Mouse (Mus musculus): ENCODE measurements at regions not wholly inside any gene's neighbourhood (a gene's known extent, or its start where the extent isn't known, plus 50 kb on each side); places are given as distances from the start of the nearest gene placed in this dataset.

- Histone ChIP-seq H3K27me3 (replicated peaks; ENCODE audit: control insufficient read depth, insufficient read depth, low read length) (no peaks in the 10 kb centered on the region), H3K4me3 (ENCODE audit: low read depth, low read length) (no peak overlapping the region), H3K4me2 (replicated peaks; ENCODE audit: low read depth) (no peak overlapping the region), H3K9me3 (ENCODE audit: control insufficient read depth) (no peaks in the 10 kb centered on the region), H3K27ac (ENCODE audit: low read depth, low read length) (peak overlapping the region; percentile 85; the same call in 1 of the 2 replicates), H3K9ac (ENCODE audit: low read depth, low read length) (no peak overlapping the region), H3K4me1 (replicated peaks; ENCODE audit: control insufficient read depth, insufficient read depth, low read length) (0 out of 2 replicates have a peak, but pooled peaks cover 6% of the 10 kb centered on the region), H3K36me3 (ENCODE audit: control insufficient read depth, insufficient read depth) (no peaks in the 10 kb centered on the region)
- 50% methylated on average over 6 of the region's 6 CpGs for WGBS
- ATAC-seq, result no peak
- TF ChIP-seq CTCF (IDR thresholded peaks at IDR 0.05; ENCODE audit: low read depth), result no peak
Measured at GRCm38 (mm10) chr12:12789052-12789451, 152.7 kb downstream of the Mycn start.

DNA sequence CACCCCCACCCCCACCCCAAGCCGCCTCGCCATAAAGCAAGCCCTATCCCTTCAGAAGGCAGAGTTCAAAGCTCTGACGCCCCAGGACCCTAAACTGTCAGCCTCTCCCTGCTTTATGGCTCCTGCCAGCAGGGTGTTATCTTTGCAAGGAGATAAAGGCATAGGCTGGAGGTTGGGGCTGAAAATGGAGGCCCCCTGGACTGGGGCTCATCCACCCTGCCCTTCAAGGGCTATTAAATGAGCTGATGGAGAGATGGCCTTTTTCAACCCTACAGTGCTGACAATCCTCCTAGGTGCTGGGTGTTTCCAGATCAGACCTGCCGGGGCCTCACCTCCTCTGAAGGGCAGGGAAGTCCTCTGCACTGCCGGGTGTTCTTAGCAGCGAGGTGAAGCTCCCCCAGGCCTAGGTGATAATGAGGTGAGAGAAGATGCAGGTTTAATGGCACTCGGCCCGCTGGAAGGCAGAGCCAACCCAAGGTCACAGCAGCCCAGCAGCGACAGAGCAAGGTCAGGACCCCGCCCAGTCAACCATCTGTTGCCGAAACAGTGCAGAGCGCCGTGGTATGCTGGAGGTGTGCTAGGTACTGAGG lies 153.4 kb downstream of the Mycn start:
- 0 out of 2 replicates have a peak overlapping the region, but pooled peaks have one; percentile 1 for H3K4me3 ChIP-seq (ENCODE audit: low read depth, low read length)
- no peaks in the 10 kb centered on the region for H3K36me3 ChIP-seq (ENCODE audit: control insufficient read depth, insufficient read depth)
- ATAC-seq, result peak; percentile 95
- no peak overlapping the region for H3K9ac ChIP-seq (ENCODE audit: low read depth, low read length)
- peak overlapping the region; percentile 85 for H3K27ac ChIP-seq (ENCODE audit: low read depth, low read length)
- 0 out of 2 replicates have a peak, but pooled peaks cover 6% of the 10 kb centered on the region for H3K4me1 ChIP-seq (replicated peaks; ENCODE audit: control insufficient read depth, insufficient read depth, low read length)
- H3K4me2 ChIP-seq (replicated peaks; ENCODE audit: low read depth), result peak overlapping the region; percentile 55
- 31% methylated on average over 13 of the region's 13 CpGs for WGBS
- no peak for TF ChIP-seq CTCF (IDR thresholded peaks at IDR 0.05; ENCODE audit: low read depth)
- H3K9me3 ChIP-seq (ENCODE audit: control insufficient read depth), result no peaks in the 10 kb centered on the region
- no peaks in the 10 kb centered on the region for H3K27me3 ChIP-seq (replicated peaks; ENCODE audit: control insufficient read depth, insufficient read depth, low read length)

- no peaks in the 10 kb centered on the region for H3K27me3 ChIP-seq (replicated peaks; ENCODE audit: control insufficient read depth, insufficient read depth, low read length)
- H3K4me3 ChIP-seq (ENCODE audit: low read depth, low read length), result peak overlapping the region; percentile 1; the same call in 1 of the 2 replicates
- no peaks in the 10 kb centered on the region for H3K9me3 ChIP-seq (ENCODE audit: control insufficient read depth)
- H3K4me1 ChIP-seq (replicated peaks; ENCODE audit: control insufficient read depth, insufficient read depth, low read length), result 0 out of 2 replicates have a peak, but pooled peaks cover 3% of the 10 kb centered on the region
- no peaks in the 10 kb centered on the region for H3K36me3 ChIP-seq (ENCODE audit: control insufficient read depth, insufficient read depth)
- no peak for TF ChIP-seq CTCF (IDR thresholded peaks at IDR 0.05; ENCODE audit: low read depth)
- H3K4me2 ChIP-seq (replicated peaks; ENCODE audit: low read depth), result peak overlapping the region; percentile 55
- H3K9ac ChIP-seq (ENCODE audit: low read depth, low read length), result peak overlapping the region; percentile 11; the same call in 1 of the 2 replicates
- WGBS, result 8% methylated on average over 19 of the region's 19 CpGs
- ATAC-seq, result peak; percentile 63
- H3K27ac ChIP-seq (ENCODE audit: low read depth, low read length), result peak overlapping the region; percentile 85
Measured at GRCm38 (mm10) chr12:12787608-12788262, 154.0 kb downstream of the Mycn start.

DNA sequence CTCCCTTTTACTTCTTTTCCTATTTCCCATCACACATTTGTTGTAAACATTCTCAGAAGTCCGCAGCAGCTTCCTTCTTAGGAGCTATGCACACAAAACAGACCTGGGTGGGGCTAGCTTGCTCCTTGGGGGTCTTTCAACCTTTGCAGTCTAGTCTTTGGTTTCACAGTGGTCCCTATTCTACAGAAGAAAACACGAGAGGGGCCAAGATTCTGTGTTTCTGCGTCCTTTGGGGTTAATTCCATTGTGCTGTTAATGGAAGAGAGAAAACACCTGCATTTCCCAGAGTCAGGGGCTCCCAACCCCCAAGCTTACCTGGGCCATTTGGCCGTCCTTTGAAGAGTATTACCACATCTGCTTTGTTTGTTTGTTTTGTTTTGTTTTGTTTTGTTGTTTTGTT lies 154.6 kb downstream of the Mycn start:
- Histone ChIP-seq H3K27me3 (replicated peaks; ENCODE audit: control insufficient read depth, insufficient read depth, low read length) (no peaks in the 10 kb centered on the region), H3K36me3 (ENCODE audit: control insufficient read depth, insufficient read depth) (no peaks in the 10 kb centered on the region), H3K4me3 (ENCODE audit: low read depth, low read length) (no peak overlapping the region), H3K27ac (ENCODE audit: low read depth, low read length) (peak overlapping the region; percentile 85), H3K4me2 (replicated peaks; ENCODE audit: low read depth) (peak overlapping the region; percentile 55; the same call in 1 of the 2 replicates), H3K9ac (ENCODE audit: low read depth, low read length) (no peak overlapping the region), H3K4me1 (replicated peaks; ENCODE audit: control insufficient read depth, insufficient read depth, low read length) (no peaks in the 10 kb centered on the region), H3K9me3 (ENCODE audit: control insufficient read depth) (no peaks in the 10 kb centered on the region)
- ATAC-seq, result no peak
- WGBS, result 37% methylated on average over 4 of the region's 4 CpGs
- no peak for TF ChIP-seq CTCF (IDR thresholded peaks at IDR 0.05; ENCODE audit: low read depth)

DNA sequence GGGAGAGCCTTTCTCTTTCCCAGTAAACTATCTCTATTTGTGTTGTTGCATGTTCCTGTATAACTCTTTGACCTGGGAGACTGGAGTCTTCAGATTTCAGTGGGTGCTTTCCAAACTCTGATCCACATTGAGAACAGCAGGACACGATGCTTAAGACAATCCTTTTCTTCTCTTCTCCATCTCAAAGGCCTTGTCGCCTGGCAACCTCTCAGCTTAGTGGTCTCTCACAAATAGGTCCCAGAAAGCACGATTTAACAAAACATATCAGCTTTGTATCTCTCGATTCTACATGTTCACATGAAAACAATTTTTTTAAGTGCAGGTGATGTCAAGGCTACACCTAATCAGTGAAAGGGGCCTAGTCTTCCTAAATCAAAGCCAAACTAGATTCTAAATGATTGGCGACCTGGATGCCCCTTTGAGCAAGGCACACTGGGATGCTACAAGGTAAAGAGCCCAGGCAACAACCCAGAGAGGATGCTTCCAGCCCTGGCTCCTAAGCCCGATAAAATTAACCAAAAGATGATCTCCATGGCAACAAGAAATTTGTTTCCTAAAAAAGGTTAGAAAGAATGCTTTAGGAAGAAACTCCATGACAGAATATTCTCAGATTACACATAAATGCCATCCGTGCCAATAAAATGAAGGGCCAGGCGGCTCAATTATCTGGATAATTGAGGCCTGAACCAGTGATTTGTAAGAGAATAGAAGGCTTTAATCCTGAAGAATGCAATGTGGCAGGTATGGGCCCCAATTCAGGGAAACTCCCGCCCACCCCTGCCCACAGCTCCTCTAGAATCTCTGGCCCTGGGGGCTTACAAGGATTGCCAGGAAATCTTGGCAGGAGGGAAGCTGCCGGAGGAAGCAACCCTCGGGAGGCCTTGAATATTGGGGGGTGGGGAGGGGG lies 157.8 kb downstream of the Mycn start:
- no peak overlapping the region for H3K27ac ChIP-seq (ENCODE audit: low read depth, low read length)
- TF ChIP-seq CTCF (IDR thresholded peaks at IDR 0.05; ENCODE audit: low read depth), result no peak
- no peak overlapping the region for H3K9ac ChIP-seq (ENCODE audit: low read depth, low read length)
- H3K4me3 ChIP-seq (ENCODE audit: low read depth, low read length), result no peak overlapping the region
- H3K4me1 ChIP-seq (replicated peaks; ENCODE audit: control insufficient read depth, insufficient read depth, low read length), result no peaks in the 10 kb centered on the region; the same call in 1 of the 2 replicates
- no peak for ATAC-seq
- no peaks in the 10 kb centered on the region for H3K9me3 ChIP-seq (ENCODE audit: control insufficient read depth)
- H3K27me3 ChIP-seq (replicated peaks; ENCODE audit: control insufficient read depth, insufficient read depth, low read length), result no peaks in the 10 kb centered on the region
- H3K4me2 ChIP-seq (replicated peaks; ENCODE audit: low read depth), result no peak overlapping the region
- 65% methylated on average over 11 of the region's 11 CpGs for WGBS
- H3K36me3 ChIP-seq (ENCODE audit: control insufficient read depth, insufficient read depth), result no peaks in the 10 kb centered on the region

DNA sequence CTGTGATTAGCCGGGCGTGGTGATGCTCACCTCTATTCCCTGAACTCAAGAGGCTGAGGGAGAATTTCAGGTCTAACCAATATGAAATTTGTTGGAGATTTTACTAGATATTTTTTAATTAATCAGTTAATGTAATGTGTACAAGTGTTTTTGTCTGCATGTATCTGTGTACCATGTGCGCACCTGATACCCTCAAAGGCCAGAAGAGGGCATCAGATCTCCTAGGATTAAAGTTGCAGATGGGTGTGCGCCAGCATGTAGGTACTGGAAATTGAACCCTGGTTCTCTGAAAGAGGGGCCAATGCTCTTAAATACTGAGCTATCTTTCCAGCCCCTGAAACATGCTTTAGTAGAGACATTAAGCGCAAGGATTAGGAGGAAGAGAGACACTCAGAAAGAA lies 160.2 kb downstream of the Mycn start:
- H3K4me1 ChIP-seq (replicated peaks; ENCODE audit: control insufficient read depth, insufficient read depth, low read length), result no peaks in the 10 kb centered on the region; the same call in 1 of the 2 replicates
- H3K9ac ChIP-seq (ENCODE audit: low read depth, low read length), result no peak overlapping the region
- no peaks in the 10 kb centered on the region for H3K27me3 ChIP-seq (replicated peaks; ENCODE audit: control insufficient read depth, insufficient read depth, low read length)
- WGBS, result 97% methylated on average over 5 of the region's 5 CpGs
- no peak overlapping the region for H3K4me3 ChIP-seq (ENCODE audit: low read depth, low read length)
- ATAC-seq, result no peak
- TF ChIP-seq CTCF (IDR thresholded peaks at IDR 0.05; ENCODE audit: low read depth), result peak; percentile 63
- H3K9me3 ChIP-seq (ENCODE audit: control insufficient read depth), result no peaks in the 10 kb centered on the region
- no peak overlapping the region for H3K27ac ChIP-seq (ENCODE audit: low read depth, low read length)
- H3K4me2 ChIP-seq (replicated peaks; ENCODE audit: low read depth), result no peak overlapping the region
- no peaks in the 10 kb centered on the region for H3K36me3 ChIP-seq (ENCODE audit: control insufficient read depth, insufficient read depth)

All from intestine, postnatal 0 days (tissue).